Mouse (Mus musculus) forebrain, embryonic 12.5 days (tissue): ENCODE measurements at regions not wholly inside any gene's neighbourhood (a gene's known extent, or its start where the extent isn't known, plus 50 kb on each side); places are given as distances from the start of the nearest gene placed in this dataset.

Experiments used
- ATAC-seq: fragments of 200-750 bp; cut with Nextera tagmentation; 2 replicates; pipeline ENCODE4 v1.8.0; 2017; ENCODE audit warnings: moderate TSS enrichment; ENCODE audit not compliant: low FRiP score
- H3K27ac ChIP-seq: fragments of 300-500 bp; sonication (generic); 2 replicates; pipeline ENCODE4 v1.5.1; 2016; ENCODE audit warnings: mild to moderate bottlenecking
- H3K27me3 ChIP-seq: fragments of 300-500 bp; sonication (generic); 2 replicates; pipeline ENCODE4 v1.6.1; 2016; ENCODE audit warnings: mild to moderate bottlenecking
- H3K36me3 ChIP-seq: fragments of 300-500 bp; sonication (generic); replicated peaks from 2 replicates; pipeline ENCODE4 v1.6.1; 2016; ENCODE audit warnings: mild to moderate bottlenecking
- H3K4me1 ChIP-seq: fragments of 300-500 bp; sonication (generic); 2 replicates; pipeline ENCODE4 v1.6.1; 2016
- H3K4me2 ChIP-seq: fragments of 300-500 bp; sonication (generic); 2 replicates; pipeline ENCODE4 v1.6.1; 2016; ENCODE audit warnings: mild to moderate bottlenecking, moderate library complexity
- H3K4me3 ChIP-seq: fragments of 300-500 bp; sonication (generic); replicated peaks from 2 replicates; pipeline ENCODE4 v1.5.1; 2016; ENCODE audit warnings: mild to moderate bottlenecking
- H3K9ac ChIP-seq: fragments of 300-500 bp; sonication (generic); 2 replicates; pipeline ENCODE4 v1.6.1; 2016; ENCODE audit warnings: mild to moderate bottlenecking
- H3K9me3 ChIP-seq: fragments of 300-500 bp; sonication (generic); 2 replicates; pipeline ENCODE4 v1.6.1; 2016
- whole genome bisulfite sequencing: fragments of 180-500 bp; shearing (Covaris S2); methylation state at CpG from one replicate; pipeline ENCODE4 v1.1.7; 2016; 5-methylcytosine and 5-hydroxymethylcytosine counted together

DNA sequence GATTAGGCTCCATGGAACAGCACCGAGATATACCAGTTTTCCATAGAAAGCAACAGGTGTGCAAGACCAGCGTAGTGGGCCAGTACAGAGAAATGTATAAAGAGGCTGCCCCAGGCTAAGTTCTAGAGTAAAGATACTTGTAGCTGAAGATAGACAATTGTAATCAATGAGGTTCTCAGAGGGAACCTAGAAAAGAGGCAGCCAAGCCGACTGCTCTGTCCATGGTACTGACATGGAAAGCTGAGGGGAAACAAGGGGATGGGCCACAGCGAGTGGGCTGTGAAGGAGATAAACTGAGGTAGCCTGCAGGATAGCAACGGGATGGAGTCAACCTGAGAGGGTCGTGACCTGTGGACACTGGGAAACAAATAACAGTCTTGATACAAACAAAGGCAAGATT lies 275.0 kb upstream of the Zdhhc25 start:
- H3K4me1 ChIP-seq: peaks cover 4% of the 10 kb centered on the region
- 60% methylated on average over 6 of the region's 6 CpGs for WGBS
- no peaks in the 10 kb centered on the region for H3K36me3 ChIP-seq
- H3K4me3 ChIP-seq: no peak overlapping the region
- no peak overlapping the region for H3K27ac ChIP-seq
- no peaks in the 10 kb centered on the region for H3K9me3 ChIP-seq
- no peaks in the 10 kb centered on the region for H3K27me3 ChIP-seq
- no peak overlapping the region for H3K9ac ChIP-seq
- no peak for ATAC-seq
- no peak overlapping the region for H3K4me2 ChIP-seq

DNA sequence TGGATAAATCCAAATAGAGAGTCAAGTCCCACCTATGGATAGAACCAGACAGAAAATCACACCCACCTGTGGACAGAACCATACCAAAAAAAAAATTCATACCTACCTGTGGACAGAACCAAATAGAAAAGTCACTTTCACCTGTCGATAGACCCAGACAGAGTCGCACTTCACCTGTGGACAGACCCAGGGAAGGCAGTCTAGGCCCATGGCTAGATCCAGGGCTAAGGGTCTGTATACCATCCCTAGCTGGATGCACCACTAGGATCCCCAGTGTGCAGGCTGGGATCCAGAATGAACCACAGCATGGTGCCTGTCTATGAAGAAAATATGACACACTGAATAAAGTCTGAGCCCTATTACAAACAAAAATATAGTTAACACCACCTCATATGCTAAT lies 246.9 kb upstream of the Zdhhc25 start:
- Histone ChIP-seq H3K27me3 (no peaks in the 10 kb centered on the region), H3K9ac (no peak overlapping the region), H3K4me3 (no peak overlapping the region), H3K27ac (no peak overlapping the region), H3K9me3 (no peaks in the 10 kb centered on the region), H3K36me3 (no peaks in the 10 kb centered on the region), H3K4me1 (no peaks in the 10 kb centered on the region), H3K4me2 (no peak overlapping the region)
- WGBS: 93% methylated on average over 2 of the region's 2 CpGs
- ATAC-seq: no peak

- H3K9me3 ChIP-seq: no peaks in the 10 kb centered on the region
Measured at GRCm38 (mm10) chr15:88360375-88361035, 239.6 kb upstream of the Zdhhc25 start.

DNA sequence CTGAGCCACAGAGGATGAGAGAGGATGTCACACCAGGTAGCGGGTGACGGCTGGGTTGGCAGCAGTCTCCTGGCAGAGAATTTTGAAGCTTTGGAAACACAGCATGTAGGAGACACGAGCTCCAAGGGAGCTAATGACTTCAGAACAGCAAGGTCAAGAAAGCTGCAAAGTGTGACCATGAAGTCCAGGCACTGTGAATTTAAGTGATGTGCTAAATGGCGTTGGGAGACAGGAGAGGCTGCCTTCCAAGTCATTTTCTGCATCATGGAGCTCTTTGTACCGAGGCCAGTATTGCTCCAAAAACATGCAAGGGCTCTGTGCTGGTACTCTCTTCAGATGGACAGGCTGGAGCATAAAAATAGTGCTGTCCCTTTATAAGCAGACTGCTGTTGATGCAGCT lies 238.8 kb upstream of the Zdhhc25 start:
- Histone ChIP-seq H3K9me3 (no peaks in the 10 kb centered on the region), H3K4me2 (no peak overlapping the region), H3K27ac (peak overlapping the region; percentile 67), H3K27me3 (no peaks in the 10 kb centered on the region), H3K4me3 (no peak overlapping the region), H3K4me1 (peaks cover 24% of the 10 kb centered on the region), H3K9ac (no peak overlapping the region), H3K36me3 (no peaks in the 10 kb centered on the region)
- 63% methylated on average over 5 of the region's 5 CpGs for WGBS
- no peak for ATAC-seq

More at GRCm38 (mm10) chr15:88360375-88361035, 239.6 kb upstream of the Zdhhc25 start:
- no peaks in the 10 kb centered on the region for H3K36me3 ChIP-seq
- H3K9ac ChIP-seq: no peak overlapping the region
- peaks cover 24% of the 10 kb centered on the region for H3K4me1 ChIP-seq
- H3K27me3 ChIP-seq: no peaks in the 10 kb centered on the region
- ATAC-seq: peak; percentile 83
- H3K4me2 ChIP-seq: peak overlapping the region; percentile 11
- peak overlapping the region; percentile 67; the same call in 1 of the 2 replicates for H3K27ac ChIP-seq
- H3K4me3 ChIP-seq: no peak overlapping the region
- 21% methylated on average over 12 of the region's 12 CpGs for WGBS

GRCm38 (mm10) chr15:88362966-88363365 lies 237.1 kb upstream of the Zdhhc25 start:
- Histone ChIP-seq H3K27me3 (no peaks in the 10 kb centered on the region), H3K9me3 (no peaks in the 10 kb centered on the region), H3K4me2 (no peak overlapping the region), H3K27ac (no peak overlapping the region), H3K4me3 (no peak overlapping the region), H3K9ac (no peak overlapping the region), H3K36me3 (no peaks in the 10 kb centered on the region), H3K4me1 (peaks cover 24% of the 10 kb centered on the region)
- no peak for ATAC-seq
- WGBS: 87% methylated on average over 6 of the region's 6 CpGs

DNA sequence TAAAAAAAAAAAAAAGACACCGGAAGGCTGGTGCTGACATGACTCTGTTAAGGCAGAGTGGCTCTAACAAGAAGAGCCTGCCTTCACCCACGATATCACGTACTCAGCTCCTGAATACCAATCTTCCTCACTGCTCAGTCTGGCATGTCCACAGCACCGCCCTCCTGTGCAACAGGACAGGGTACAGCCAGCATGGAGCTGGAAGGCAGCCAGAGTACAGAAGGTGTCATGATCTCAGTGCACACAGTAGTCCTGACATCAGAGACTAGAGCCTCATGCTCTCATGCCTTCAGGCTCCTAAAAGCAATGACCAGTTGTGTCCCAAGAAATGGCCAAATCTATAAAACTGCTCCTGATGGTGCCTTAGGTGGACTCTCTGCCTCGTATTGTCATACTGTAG lies 229.7 kb upstream of the Zdhhc25 start:
- ATAC-seq: no peak
- no peaks in the 10 kb centered on the region for H3K4me1 ChIP-seq
- H3K27me3 ChIP-seq: peaks cover 18% of the 10 kb centered on the region; the same call in 1 of the 2 replicates
- no peaks in the 10 kb centered on the region for H3K36me3 ChIP-seq
- no peak overlapping the region for H3K4me2 ChIP-seq
- 86% methylated on average over 5 of the region's 5 CpGs for WGBS
- H3K9ac ChIP-seq: no peak overlapping the region
- H3K27ac ChIP-seq: no peak overlapping the region
- H3K9me3 ChIP-seq: no peaks in the 10 kb centered on the region
- H3K4me3 ChIP-seq: no peak overlapping the region

DNA sequence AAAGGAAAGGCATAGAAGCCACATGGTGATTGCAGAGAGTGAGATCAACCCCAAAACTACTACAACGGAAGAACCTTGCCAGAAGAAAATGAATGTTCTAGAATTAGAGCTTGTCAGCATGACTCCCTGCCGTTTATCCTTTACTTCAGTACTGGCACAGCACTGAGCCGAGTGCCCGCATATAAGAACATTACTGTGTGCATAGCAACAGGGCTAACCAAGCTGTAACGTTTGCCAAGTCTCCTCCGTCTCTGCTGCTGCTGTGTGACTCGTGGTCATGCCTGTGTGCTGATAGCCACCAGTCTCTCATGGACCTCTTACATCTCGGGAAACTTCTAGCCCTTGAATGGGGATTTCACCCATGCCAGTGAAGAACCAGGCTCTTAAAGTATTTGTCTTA lies 228.1 kb upstream of the Zdhhc25 start:
- WGBS: 78% methylated on average over 8 of the region's 8 CpGs
- Histone ChIP-seq H3K4me3 (no peak overlapping the region), H3K4me2 (no peak overlapping the region), H3K27ac (no peak overlapping the region), H3K27me3 (peaks cover 18% of the 10 kb centered on the region; the same call in 1 of the 2 replicates), H3K4me1 (no peaks in the 10 kb centered on the region), H3K36me3 (no peaks in the 10 kb centered on the region), H3K9ac (no peak overlapping the region), H3K9me3 (no peaks in the 10 kb centered on the region)
- no peak for ATAC-seq

GRCm38 (mm10) chr15:88373923-88374322 lies 226.2 kb upstream of the Zdhhc25 start:
- WGBS: 73% methylated on average over 6 of the region's 6 CpGs
- no peaks in the 10 kb centered on the region for H3K9me3 ChIP-seq
- H3K4me1 ChIP-seq: peaks cover 1% of the 10 kb centered on the region; the same call in 1 of the 2 replicates
- H3K4me2 ChIP-seq: no peak overlapping the region
- H3K27ac ChIP-seq: no peak overlapping the region
- no peak overlapping the region for H3K9ac ChIP-seq
- ATAC-seq: no peak
- H3K36me3 ChIP-seq: no peaks in the 10 kb centered on the region
- H3K4me3 ChIP-seq: no peak overlapping the region
- H3K27me3 ChIP-seq: peaks cover 27% of the 10 kb centered on the region

DNA sequence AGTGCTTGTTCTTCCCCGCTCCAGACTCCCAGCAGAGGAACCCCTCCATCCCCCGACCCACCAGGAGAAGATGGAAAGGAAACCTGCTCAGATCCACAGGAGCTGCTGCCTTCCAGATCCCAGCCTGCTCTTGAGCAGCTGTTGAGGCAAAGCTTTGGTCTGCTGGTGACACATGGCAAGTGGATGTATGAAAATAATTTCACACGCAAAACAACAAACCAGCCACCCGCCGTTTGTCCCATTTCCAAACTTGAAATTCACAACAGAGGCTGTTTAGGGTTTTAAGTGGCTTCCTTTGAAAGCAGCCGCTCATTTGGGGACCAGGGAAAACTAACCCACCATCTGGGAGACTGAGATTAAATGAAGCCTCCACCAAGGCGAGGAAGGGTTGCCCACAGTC lies 220.8 kb upstream of the Zdhhc25 start:
- Histone ChIP-seq H3K4me3 (no peak overlapping the region), H3K9ac (no peak overlapping the region), H3K4me1 (peaks cover 29% of the 10 kb centered on the region), H3K36me3 (no peaks in the 10 kb centered on the region), H3K4me2 (no peak overlapping the region), H3K27ac (peak overlapping the region; percentile 59), H3K9me3 (no peaks in the 10 kb centered on the region), H3K27me3 (peaks cover 40% of the 10 kb centered on the region)
- ATAC-seq: peak; percentile 10; the same call in 1 of the 2 replicates
- 61% methylated on average over 7 of the region's 7 CpGs for WGBS

GRCm38 (mm10) chr15:88379951-88380623 lies 220.0 kb upstream of the Zdhhc25 start:
- Histone ChIP-seq H3K27me3 (peaks cover 40% of the 10 kb centered on the region), H3K27ac (peak overlapping the region; percentile 59), H3K9me3 (no peaks in the 10 kb centered on the region), H3K4me1 (peaks cover 29% of the 10 kb centered on the region), H3K4me3 (no peak overlapping the region), H3K36me3 (no peaks in the 10 kb centered on the region), H3K4me2 (peak overlapping the region; percentile 10), H3K9ac (no peak overlapping the region)
- 15% methylated on average over 6 of the region's 6 CpGs for WGBS
- peak; percentile 79 for ATAC-seq

DNA sequence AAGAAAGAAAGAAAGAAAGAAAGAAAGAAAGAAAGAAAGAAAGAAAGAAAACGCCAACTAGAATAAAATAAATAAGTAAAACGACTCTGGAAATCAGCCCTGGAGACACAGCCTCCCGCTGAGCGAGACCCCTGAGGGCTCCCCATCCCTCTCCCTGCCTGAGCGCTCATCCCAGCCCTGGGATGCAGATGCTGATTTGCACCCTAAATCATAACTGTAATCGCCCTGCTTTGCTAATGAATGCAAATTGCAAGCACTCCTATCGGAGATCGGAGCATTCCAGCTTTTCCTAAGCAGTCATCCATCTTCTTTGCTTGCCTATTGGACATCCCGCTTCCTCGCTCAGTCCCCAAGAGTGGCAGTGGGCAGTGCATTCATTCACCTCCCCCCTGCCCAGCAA lies 218.7 kb upstream of the Zdhhc25 start:
- Histone ChIP-seq H3K9me3 (no peaks in the 10 kb centered on the region), H3K27ac (no peak overlapping the region), H3K36me3 (no peaks in the 10 kb centered on the region), H3K4me2 (no peak overlapping the region), H3K4me3 (no peak overlapping the region), H3K4me1 (peaks cover 35% of the 10 kb centered on the region), H3K27me3 (peaks cover 41% of the 10 kb centered on the region), H3K9ac (no peak overlapping the region)
- 47% methylated on average over 10 of the region's 10 CpGs for WGBS
- ATAC-seq: no peak

DNA sequence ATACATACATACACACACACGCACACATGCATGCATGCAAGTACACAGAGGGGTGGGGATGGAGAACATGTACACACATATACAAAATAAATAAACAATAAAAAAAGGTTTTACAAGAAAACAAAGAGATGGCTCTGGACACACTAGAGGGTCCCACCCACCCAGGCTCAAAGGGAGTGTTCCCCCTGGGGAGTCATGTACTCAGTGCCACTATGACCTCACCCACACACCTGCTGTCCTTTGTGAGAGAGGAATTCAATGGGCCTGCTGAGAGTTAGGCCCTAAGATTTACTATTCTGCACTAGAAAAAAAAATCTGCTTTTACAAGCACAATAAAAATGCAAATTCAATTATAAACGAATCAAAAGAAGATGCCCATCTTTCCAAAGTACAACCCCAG lies 214.2 kb upstream of the Zdhhc25 start:
- H3K9me3 ChIP-seq: no peaks in the 10 kb centered on the region
- peaks cover 17% of the 10 kb centered on the region; the same call in 1 of the 2 replicates for H3K4me1 ChIP-seq
- no peak overlapping the region for H3K4me3 ChIP-seq
- no peak for ATAC-seq
- WGBS: 50% methylated on average over 2 of the region's 2 CpGs
- peaks cover 30% of the 10 kb centered on the region for H3K27me3 ChIP-seq
- no peak overlapping the region for H3K27ac ChIP-seq
- no peak overlapping the region for H3K9ac ChIP-seq
- no peak overlapping the region for H3K4me2 ChIP-seq
- no peaks in the 10 kb centered on the region for H3K36me3 ChIP-seq

DNA sequence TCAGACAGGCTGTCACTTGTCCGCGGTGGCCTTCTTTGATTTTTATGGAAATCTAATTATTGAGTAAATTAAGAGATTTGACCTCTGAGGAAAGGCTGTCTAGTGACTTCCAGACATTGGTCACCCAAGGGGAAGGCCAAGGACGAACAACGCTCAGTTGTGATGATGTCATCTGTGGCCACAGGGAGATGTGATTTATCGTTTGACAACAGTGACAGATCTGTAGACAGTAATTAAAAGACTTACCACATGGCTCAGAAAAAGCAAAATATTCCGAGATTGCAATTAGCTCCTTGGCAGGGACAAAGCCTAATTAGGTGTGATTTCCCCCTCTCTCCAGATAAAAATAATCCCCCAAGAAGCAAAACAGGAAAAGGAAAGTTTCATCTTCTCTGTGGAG lies 213.4 kb upstream of the Zdhhc25 start:
- H3K9me3 ChIP-seq: no peaks in the 10 kb centered on the region
- no peak overlapping the region for H3K4me3 ChIP-seq
- peaks cover 28% of the 10 kb centered on the region for H3K27me3 ChIP-seq
- no peak overlapping the region for H3K9ac ChIP-seq
- H3K4me2 ChIP-seq: no peak overlapping the region
- no peak overlapping the region for H3K27ac ChIP-seq
- ATAC-seq: peak; percentile 30; the same call in 1 of the 2 replicates
- peaks cover 12% of the 10 kb centered on the region; the same call in 1 of the 2 replicates for H3K4me1 ChIP-seq
- WGBS: 32% methylated on average over 6 of the region's 6 CpGs
- H3K36me3 ChIP-seq: no peaks in the 10 kb centered on the region
